Comparison of ENCODE assay signal across 8 mouse cellular contexts in genomic region chr11:87662407-87662806, GRCm38 (mm10). TPM values are rescaled to one million over a fixed set of nuclear protein-coding genes. Genes with fewer than 3 reads are reported as not detected.
DNase-seq lines count a peak whose midpoint lies in the region; ATAC-seq lines count a peak whose summit lies in the region.

Gene Rnf43 (plus strand): TSS chr11:87662722.

- no peak within 1 kb of the TSS for H3K27ac ChIP-seq in forebrain, embryonic 14.5 days (ENCODE audit: low read depth, low read length)
- H3K27ac ChIP-seq in neural tube, embryonic 15.5 days (replicated peaks) = no peak within 1 kb of the TSS

- DNase-seq in ES-CJ7 (ENCODE audit: low read depth, low spot score) = peak; percentile 93
- DNase-seq in cerebellum, adult 11 months = peak; percentile 85
- peak; percentile 88 for DNase-seq in forebrain, embryonic 14.5 days (ENCODE audit: low spot score)
- peak; percentile 71 to 83 for DNase-seq in heart, postnatal 14 days
- DNase-seq in layer of hippocampus, adult 11-12 months (ENCODE audit: low spot score) = peak; percentile 86
- DNase-seq in lung, adult 18-20 months = peak; percentile 92 to 95
- peak; percentile 77 for DNase-seq in testis, postnatal 14 days (ENCODE audit: low spot score)

- no peaks in the 10 kb centered on the region for H3K9me3 ChIP-seq in forebrain, embryonic 14.5 days (replicated peaks; ENCODE audit: control insufficient read depth, low read length)
- H3K9me3 ChIP-seq in neural tube, embryonic 15.5 days (replicated peaks) = no peaks in the 10 kb centered on the region

- H3K27me3 ChIP-seq in forebrain, embryonic 14.5 days (replicated peaks; ENCODE audit: control insufficient read depth, insufficient read depth, low read length) = no peaks in the 10 kb centered on the region
- peaks cover 22% of the 10 kb centered on the region; the same call in 1 of the 2 replicates for H3K27me3 ChIP-seq in neural tube, embryonic 15.5 days (replicated peaks)

- ATAC-seq in forebrain, embryonic 14.5 days = peak; percentile 67
- 0 out of 2 replicates have a peak, but pooled peaks have one; percentile 45 for ATAC-seq in neural tube, embryonic 15.5 days (ENCODE audit: low FRiP score)

- intact Hi-C loops in heart, postnatal 14 days (cut with DNase I) = loop anchor here (1.0 to 10.0 kb wide), 3 partner anchors 109 to 222 kb away; no protein-coding TSS in a partner anchor

- H3K36me3 ChIP-seq in forebrain, embryonic 14.5 days (ENCODE audit: control insufficient read depth, insufficient read depth, low read length) = no peaks in the 10 kb centered on the region
- no peaks in the 10 kb centered on the region for H3K36me3 ChIP-seq in neural tube, embryonic 15.5 days

- H3K4me1 ChIP-seq in forebrain, embryonic 14.5 days (ENCODE audit: control insufficient read depth, insufficient read depth, low read length) = peaks cover 4% of the 10 kb centered on the region; the same call in 1 of the 2 replicates
- H3K4me1 ChIP-seq in neural tube, embryonic 15.5 days = peaks cover 12% of the 10 kb centered on the region

- 0% methylated on average over 8 of the region's 8 CpGs for WGBS in forebrain, embryonic 14.5 days
- 0% methylated on average over 8 of the region's 8 CpGs for WGBS in neural tube, embryonic 15.5 days

- H3K4me2 ChIP-seq in forebrain, embryonic 14.5 days (ENCODE audit: low read length) = peak within 1 kb of the TSS; percentile 60
- peak within 1 kb of the TSS; percentile 72 for H3K4me2 ChIP-seq in neural tube, embryonic 15.5 days

- peak within 1 kb of the TSS; percentile 24 for H3K4me3 ChIP-seq in forebrain, embryonic 14.5 days (ENCODE audit: low read depth, low read length)
- H3K4me3 ChIP-seq in neural tube, embryonic 15.5 days (replicated peaks) = peak within 1 kb of the TSS; percentile 42

- H3K9ac ChIP-seq in forebrain, embryonic 14.5 days (ENCODE audit: low read length) = peak within 1 kb of the TSS; percentile 46
- peak within 1 kb of the TSS; percentile 0; the same call in 1 of the 2 replicates for H3K9ac ChIP-seq in neural tube, embryonic 15.5 days (replicated peaks)

RNA-seq across cellular contexts. Expression of gene Rnf43, which starts in this region (rescaled TPM):
- polyA plus RNA-seq in forebrain, embryonic 14.5 days (2014; fragmentation: Nextera tagmentation; extraction: Ambion mirVana) = 0.63 and 1.1 TPM in 2 replicates
- under 1 TPM; 0.39 to 0.67 TPM for total RNA-seq in heart, postnatal 14 days (2021)
- 0.54 and 2.6 TPM in 2 replicates for polyA plus RNA-seq in neural tube, embryonic 15.5 days (2015; fragmentation: Nextera tagmentation; extraction: Ambion mirVana)

Comparison
In these comparisons a context has a peak if more than half of its experiments do, and no peak if none do; other contexts are left out.
1. Peak in DNase-seq in heart, postnatal 14 days; RNA of the gene not detected or under 1 TPM.